Mouse (Mus musculus) neutrophil, adult 59 days (primary cell): Measurements from ENCODE around the gene Gm3099. TPM values are rescaled to one million over a fixed set of nuclear protein-coding genes. Genes with fewer than 3 reads are reported as not detected.

ENCODE experiments used
- total RNA-seq, 2 experiments: library from RNA; stranded (reverse); gene quantifications; 1 replicate in 1 of 2; 2 replicates in 1 of 2; pipeline ENCODE4 v1.2.4; 2023

Gene Gm3099
- total RNA-seq, result not detected

GRCm38 (mm10) chr14:3998094-3998493, at the start of gene Gm3099:
Gm3099 (plus strand) TSS chr14:3998394.

GRCm38 (mm10) chr14:3963247-3963646, 34.9 kb upstream of the Gm3099 start, which contains the start of gene Gm3095:
Gm3095 (plus strand) TSS chr14:3963547.

DNA sequence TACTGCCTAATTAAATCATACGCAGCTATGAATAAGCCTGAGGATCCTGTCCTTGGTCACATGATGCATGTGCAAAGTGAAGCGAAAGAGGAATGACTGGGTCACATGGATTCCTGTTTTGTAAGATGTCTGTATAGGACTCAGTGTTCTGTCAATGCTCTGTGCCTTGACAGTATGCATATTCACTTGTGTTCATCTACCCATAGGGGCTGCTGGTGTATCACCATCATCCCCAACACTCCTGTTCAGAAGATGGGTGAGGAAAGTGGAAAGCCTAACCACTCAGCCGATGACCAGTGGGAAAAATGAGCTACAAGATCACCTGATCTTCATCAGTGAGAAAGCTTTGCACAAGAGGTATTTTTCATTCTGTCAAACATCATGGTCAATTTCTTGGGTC, 25.4 kb downstream of the Gm3099 start, which contains the start of gene Gm5796:
TSS of gene Gm5796 (plus strand) at position 301 of the 400 bp plus-strand sequence.

Other genes with a start within 250 kb of the Gm3099 start
- not detected for gene Gm3002, start 188.3 kb upstream of the Gm3099 start, total RNA-seq
- not detected for gene Gm3033, start 152.1 kb upstream of the Gm3099 start, total RNA-seq
- gene Gm2916, start 114.2 kb upstream of the Gm3099 start, total RNA-seq, result not detected
- gene Gm3029, start 66.6 kb upstream of the Gm3099 start, total RNA-seq, result not detected
- gene Gm3095, start 34.8 kb upstream of the Gm3099 start, total RNA-seq, result not detected
- not detected for gene Gm5796, start 25.5 kb downstream of the Gm3099 start, total RNA-seq
- gene Gm3115, start 85.7 kb downstream of the Gm3099 start, total RNA-seq, result not detected
- not detected for gene Gm8108, start 112.1 kb downstream of the Gm3099 start, total RNA-seq
- not detected for gene Gm3127, start 166.6 kb downstream of the Gm3099 start, total RNA-seq
- gene Gm2974, start 184.2 kb downstream of the Gm3099 start, total RNA-seq, result not detected